Mouse (Mus musculus): ENCODE data around the gene Arv1. TPM values are rescaled to one million over a fixed set of nuclear protein-coding genes. Genes with fewer than 3 reads are reported as not detected.

Arv1 gene
- polyA plus RNA-seq (2016; fragmentation: Nextera tagmentation; extraction: Ambion mirVana), result 36.2 and 38.3 TPM in 2 replicates

GRCm38 (mm10) chr8:124721862-124722515, at the start of gene Arv1, which contains the start of gene Ttc13:
Arv1 (plus strand) TSS chr8:124722139.
Ttc13 (minus strand) TSS chr8:124721983.
- peak within 1 kb of the TSS; percentile 68 for H3K27ac ChIP-seq (replicated peaks)
- H3K36me3 ChIP-seq, result peaks cover 13% of the 10 kb centered on the region
- peaks cover 25% of the 10 kb centered on the region for H3K4me1 ChIP-seq
- no peaks in the 10 kb centered on the region for H3K27me3 ChIP-seq
- H3K9ac ChIP-seq (replicated peaks), result peak within 1 kb of the TSS; percentile 98
- peak; percentile 99 for ATAC-seq (ENCODE audit: low FRiP score, low read depth)
- no peaks in the 10 kb centered on the region for H3K9me3 ChIP-seq
- WGBS, result under 1% methylated on average over 56 of the region's 59 CpGs
- H3K4me2 ChIP-seq (replicated peaks), result peak within 1 kb of the TSS; percentile 93
- peak within 1 kb of the TSS; percentile 98 for H3K4me3 ChIP-seq

DNA sequence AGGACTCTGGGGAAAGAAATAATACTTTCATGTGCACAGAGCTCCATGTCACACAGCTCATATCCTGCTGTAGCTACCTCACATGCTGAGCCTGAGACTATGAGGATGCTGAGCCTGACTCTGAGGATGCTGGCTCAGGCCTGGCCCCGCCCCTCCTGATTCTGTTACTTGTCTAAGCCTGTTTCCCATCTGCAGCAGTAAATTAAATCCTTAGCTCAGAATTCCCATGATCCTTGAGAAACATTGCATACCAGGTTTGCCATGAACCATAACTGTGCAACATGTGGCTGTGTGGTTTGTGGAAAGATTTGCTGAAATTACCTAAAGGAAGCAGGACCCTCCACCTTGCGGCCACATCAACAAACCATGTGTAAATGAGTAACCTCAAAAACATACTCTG, 49.6 kb upstream of the Arv1 start:
- WGBS, result 97% methylated on average over 2 of the region's 2 CpGs
- no peak overlapping the region for H3K27ac ChIP-seq (replicated peaks)
- H3K4me3 ChIP-seq, result no peak overlapping the region
- H3K4me1 ChIP-seq, result no peaks in the 10 kb centered on the region
- ATAC-seq (ENCODE audit: low FRiP score, low read depth), result no peak
- no peaks in the 10 kb centered on the region for H3K9me3 ChIP-seq
- H3K36me3 ChIP-seq, result peaks cover 61% of the 10 kb centered on the region
- H3K4me2 ChIP-seq (replicated peaks), result no peak overlapping the region
- no peaks in the 10 kb centered on the region for H3K27me3 ChIP-seq
- H3K9ac ChIP-seq (replicated peaks), result no peak overlapping the region

- 99% methylated on average over 4 of the region's 4 CpGs for WGBS
- H3K9me3 ChIP-seq, result no peaks in the 10 kb centered on the region
- H3K4me1 ChIP-seq, result no peaks in the 10 kb centered on the region
- no peak for ATAC-seq (ENCODE audit: low FRiP score, low read depth)
- H3K4me3 ChIP-seq, result no peak overlapping the region
- no peak overlapping the region for H3K27ac ChIP-seq (replicated peaks)
- no peak overlapping the region for H3K9ac ChIP-seq (replicated peaks)
- peaks cover 84% of the 10 kb centered on the region for H3K36me3 ChIP-seq
- no peaks in the 10 kb centered on the region for H3K27me3 ChIP-seq
- no peak overlapping the region for H3K4me2 ChIP-seq (replicated peaks)
These were observed 45.3 kb upstream of the Arv1 start for GRCm38 (mm10) chr8:124676661-124677060.

GRCm38 (mm10) chr8:124677078-124677477, 44.9 kb upstream of the Arv1 start:
- Histone ChIP-seq H3K27ac (replicated peaks) (0 out of 2 replicates have a peak overlapping the region, but pooled peaks have one; percentile 35), H3K9me3 (no peaks in the 10 kb centered on the region), H3K27me3 (no peaks in the 10 kb centered on the region), H3K4me1 (no peaks in the 10 kb centered on the region), H3K4me2 (replicated peaks) (no peak overlapping the region), H3K4me3 (no peak overlapping the region), H3K9ac (replicated peaks) (peak overlapping the region; percentile 28; the same call in 1 of the 2 replicates), H3K36me3 (peaks cover 80% of the 10 kb centered on the region)
- WGBS, result 90% methylated on average over 7 of the region's 7 CpGs
- ATAC-seq (ENCODE audit: low FRiP score, low read depth), result no peak

GRCm38 (mm10) chr8:124677486-124677885, 44.5 kb upstream of the Arv1 start:
- 53% methylated on average over 12 of the region's 12 CpGs for WGBS
- H3K4me1 ChIP-seq, result no peaks in the 10 kb centered on the region
- peak; percentile 38; the same call in 1 of the 2 replicates for ATAC-seq (ENCODE audit: low FRiP score, low read depth)
- no peak overlapping the region for H3K4me3 ChIP-seq
- H3K27ac ChIP-seq (replicated peaks), result 0 out of 2 replicates have a peak overlapping the region, but pooled peaks have one; percentile 35
- peak overlapping the region; percentile 28; the same call in 1 of the 2 replicates for H3K9ac ChIP-seq (replicated peaks)
- H3K36me3 ChIP-seq, result peaks cover 77% of the 10 kb centered on the region
- H3K9me3 ChIP-seq, result no peaks in the 10 kb centered on the region
- H3K4me2 ChIP-seq (replicated peaks), result no peak overlapping the region
- H3K27me3 ChIP-seq, result no peaks in the 10 kb centered on the region

DNA sequence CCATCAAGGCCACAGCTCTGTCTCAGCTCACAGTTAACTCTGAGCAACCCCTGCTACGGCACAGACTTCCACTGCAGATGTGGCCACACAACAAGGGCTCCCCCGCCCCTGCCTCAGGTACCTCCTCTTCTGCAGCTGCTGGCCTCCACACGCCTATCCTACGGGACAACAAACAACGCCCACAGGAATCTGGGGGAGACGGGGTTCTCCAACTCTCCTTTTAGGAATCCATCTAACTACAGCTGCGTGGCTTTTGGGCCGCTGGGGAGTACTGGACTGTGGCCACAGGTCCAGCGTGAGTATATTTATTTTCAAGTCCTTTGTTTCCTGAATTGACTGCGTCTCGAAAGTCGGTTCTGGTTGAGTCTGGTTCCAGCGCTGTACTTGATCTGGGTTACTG, 43.7 kb upstream of the Arv1 start:
- no peak for ATAC-seq (ENCODE audit: low FRiP score, low read depth)
- 93% methylated on average over 13 of the region's 13 CpGs for WGBS
- Histone ChIP-seq H3K4me2 (replicated peaks) (no peak overlapping the region), H3K9me3 (no peaks in the 10 kb centered on the region), H3K9ac (replicated peaks) (no peak overlapping the region), H3K36me3 (peaks cover 77% of the 10 kb centered on the region), H3K4me3 (no peak overlapping the region), H3K4me1 (no peaks in the 10 kb centered on the region), H3K27ac (replicated peaks) (no peak overlapping the region), H3K27me3 (no peaks in the 10 kb centered on the region)

DNA sequence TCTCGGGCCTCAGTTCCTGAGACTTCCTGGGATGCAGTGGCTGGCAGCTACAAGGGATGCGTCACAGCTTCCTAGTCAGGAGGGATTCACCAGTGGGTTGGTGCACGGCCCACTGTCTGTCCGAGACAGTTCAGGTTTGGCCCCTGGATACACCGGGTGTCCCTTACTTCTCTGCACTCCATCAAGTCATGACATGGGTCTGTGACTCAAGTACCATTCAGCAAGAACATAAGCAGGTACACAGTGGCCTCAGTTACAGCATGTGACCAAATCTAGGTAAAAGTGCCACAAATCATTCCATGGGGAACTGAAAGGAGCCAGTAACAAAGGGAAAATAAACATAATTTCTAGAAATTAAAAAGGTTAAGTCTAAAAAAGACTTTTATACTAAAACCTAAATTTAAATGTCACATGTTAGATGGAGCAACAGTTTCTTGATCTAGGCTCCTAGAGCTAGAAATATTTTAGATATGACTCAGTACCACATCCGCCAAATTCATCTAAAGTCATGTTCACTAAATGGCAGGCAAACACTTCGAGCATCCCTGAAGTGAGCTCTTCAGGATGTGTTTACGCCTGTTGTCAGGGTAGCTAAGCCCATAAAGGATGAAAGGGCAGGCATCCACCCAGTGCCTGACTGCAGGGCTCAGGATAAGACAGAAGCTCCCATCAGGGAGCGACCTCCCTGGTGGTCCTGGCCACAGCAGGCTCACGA, 40.7 kb upstream of the Arv1 start:
- H3K4me2 ChIP-seq (replicated peaks), result no peak overlapping the region
- H3K27ac ChIP-seq (replicated peaks), result no peak overlapping the region
- ATAC-seq (ENCODE audit: low FRiP score, low read depth), result no peak
- H3K27me3 ChIP-seq, result no peaks in the 10 kb centered on the region
- no peak overlapping the region for H3K9ac ChIP-seq (replicated peaks)
- H3K9me3 ChIP-seq, result no peaks in the 10 kb centered on the region
- H3K36me3 ChIP-seq, result peaks cover 77% of the 10 kb centered on the region
- H3K4me3 ChIP-seq, result no peak overlapping the region
- 62% methylated on average over 10 of the region's 10 CpGs for WGBS
- H3K4me1 ChIP-seq, result no peaks in the 10 kb centered on the region

DNA sequence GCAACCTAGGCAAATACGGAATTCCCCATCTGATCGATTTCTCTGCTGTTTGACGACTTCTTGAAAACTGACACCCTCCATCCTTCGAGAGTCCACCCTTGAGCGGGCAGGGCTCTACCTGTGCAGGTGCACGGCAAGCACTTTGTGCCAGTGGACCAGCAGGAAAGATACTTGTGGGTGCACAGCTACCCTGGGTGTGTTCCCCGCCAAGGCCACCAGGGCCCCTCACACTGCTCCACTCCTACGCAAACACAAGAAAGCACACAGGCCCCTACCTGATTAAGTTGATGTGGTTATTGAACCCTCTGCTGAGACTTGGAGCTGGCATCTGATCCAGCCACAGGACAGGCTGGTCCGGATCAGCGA, 40.2 kb upstream of the Arv1 start:
- Histone ChIP-seq H3K4me3 (no peak overlapping the region), H3K27ac (replicated peaks) (no peak overlapping the region), H3K9me3 (no peaks in the 10 kb centered on the region), H3K27me3 (no peaks in the 10 kb centered on the region), H3K4me2 (replicated peaks) (no peak overlapping the region), H3K36me3 (peaks cover 77% of the 10 kb centered on the region), H3K4me1 (no peaks in the 10 kb centered on the region), H3K9ac (replicated peaks) (no peak overlapping the region)
- no peak for ATAC-seq (ENCODE audit: low FRiP score, low read depth)
- WGBS, result 44% methylated on average over 10 of the region's 10 CpGs

GRCm38 (mm10) chr8:124682218-124682617, 39.7 kb upstream of the Arv1 start:
- no peak overlapping the region for H3K27ac ChIP-seq (replicated peaks)
- no peaks in the 10 kb centered on the region for H3K9me3 ChIP-seq
- H3K4me2 ChIP-seq (replicated peaks), result no peak overlapping the region
- H3K9ac ChIP-seq (replicated peaks), result no peak overlapping the region
- H3K27me3 ChIP-seq, result no peaks in the 10 kb centered on the region
- H3K4me3 ChIP-seq, result no peak overlapping the region
- 76% methylated on average over 10 of the region's 10 CpGs for WGBS
- ATAC-seq (ENCODE audit: low FRiP score, low read depth), result no peak
- no peaks in the 10 kb centered on the region for H3K4me1 ChIP-seq
- peaks cover 74% of the 10 kb centered on the region for H3K36me3 ChIP-seq

DNA sequence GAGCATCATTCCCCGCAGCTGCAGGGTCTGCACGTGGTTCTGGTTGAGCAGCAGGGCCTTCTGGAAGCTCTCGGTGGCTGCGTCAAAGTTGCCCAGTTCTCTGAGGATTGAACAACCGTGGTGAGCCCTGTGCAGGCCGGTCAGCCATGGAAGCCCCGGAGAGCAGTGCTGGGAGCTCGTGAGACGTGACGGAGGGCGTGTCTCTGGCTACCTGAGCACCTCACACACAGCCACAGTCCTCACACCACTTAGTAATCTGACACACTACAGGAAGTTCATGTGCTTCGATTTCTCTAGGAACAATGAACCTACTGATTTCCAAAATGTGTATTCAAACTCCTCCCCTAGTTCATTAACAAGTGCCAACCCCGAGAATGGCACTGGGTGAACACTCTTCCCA, 33.0 kb upstream of the Arv1 start:
- H3K27me3 ChIP-seq, result no peaks in the 10 kb centered on the region
- peaks cover 69% of the 10 kb centered on the region for H3K36me3 ChIP-seq
- H3K4me3 ChIP-seq, result no peak overlapping the region
- 95% methylated on average over 13 of the region's 13 CpGs for WGBS
- ATAC-seq (ENCODE audit: low FRiP score, low read depth), result no peak
- H3K4me2 ChIP-seq (replicated peaks), result no peak overlapping the region
- no peak overlapping the region for H3K9ac ChIP-seq (replicated peaks)
- no peaks in the 10 kb centered on the region for H3K9me3 ChIP-seq
- H3K4me1 ChIP-seq, result no peaks in the 10 kb centered on the region
- no peak overlapping the region for H3K27ac ChIP-seq (replicated peaks)

DNA sequence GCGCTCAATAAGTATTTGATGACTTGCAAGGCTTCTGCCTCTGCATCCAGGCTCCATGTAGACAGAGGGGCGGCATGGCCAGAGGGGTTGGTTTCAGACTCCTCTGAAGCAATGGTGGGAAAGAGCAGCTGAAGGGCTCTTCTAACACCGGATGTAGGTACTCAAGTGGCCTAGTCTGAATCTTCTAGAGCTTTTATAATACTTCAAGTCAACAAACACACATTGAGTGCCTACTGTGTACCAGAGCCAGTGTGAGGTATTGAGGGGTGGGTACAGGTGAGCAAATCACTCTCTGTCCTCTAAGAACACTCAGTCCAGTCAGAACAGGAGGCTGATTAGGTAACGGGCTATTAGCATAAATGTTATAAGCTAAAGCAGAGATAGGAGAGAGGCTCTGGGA, 30.2 kb upstream of the Arv1 start:
- H3K27ac ChIP-seq (replicated peaks), result no peak overlapping the region
- peaks cover 64% of the 10 kb centered on the region for H3K36me3 ChIP-seq
- H3K4me1 ChIP-seq, result no peaks in the 10 kb centered on the region
- no peaks in the 10 kb centered on the region for H3K27me3 ChIP-seq
- no peak overlapping the region for H3K4me2 ChIP-seq (replicated peaks)
- no peak for ATAC-seq (ENCODE audit: low FRiP score, low read depth)
- WGBS, result 94% methylated on average over 4 of the region's 4 CpGs
- H3K9ac ChIP-seq (replicated peaks), result no peak overlapping the region
- H3K9me3 ChIP-seq, result no peaks in the 10 kb centered on the region
- H3K4me3 ChIP-seq, result no peak overlapping the region

DNA sequence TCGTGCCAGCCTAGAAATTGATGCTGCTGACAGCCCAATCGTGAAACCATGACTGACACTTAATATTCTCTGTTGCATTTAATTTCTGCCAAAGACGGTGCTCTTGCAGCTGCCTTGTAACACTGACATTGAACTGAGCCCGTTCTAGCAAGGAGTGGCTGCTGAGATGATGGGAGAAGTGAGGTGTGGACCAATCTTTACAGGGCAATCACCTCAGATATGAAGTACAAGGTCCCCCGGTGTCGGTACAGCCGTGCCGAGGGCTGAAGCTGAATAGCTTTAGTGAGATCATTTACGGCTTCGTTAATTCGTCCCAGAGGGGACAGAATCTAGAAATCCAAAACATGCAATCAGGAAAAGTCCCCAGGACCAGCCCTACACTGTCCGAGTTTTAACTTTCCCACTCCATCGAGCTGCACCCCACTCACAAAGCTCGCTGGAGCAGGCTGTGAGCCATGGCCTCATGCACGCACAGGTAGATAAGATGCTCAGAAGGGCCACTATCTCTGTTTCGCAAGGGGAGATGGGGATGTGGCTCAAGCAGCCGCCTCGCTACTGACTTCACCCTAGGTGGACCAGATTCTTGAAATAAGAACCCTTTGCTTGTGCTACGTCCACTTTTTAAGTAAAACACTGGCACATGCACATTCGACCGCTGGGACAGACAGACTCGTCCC, 26.4 kb upstream of the Arv1 start:
- no peak overlapping the region for H3K4me2 ChIP-seq (replicated peaks)
- H3K27me3 ChIP-seq, result no peaks in the 10 kb centered on the region
- H3K36me3 ChIP-seq, result peaks cover 73% of the 10 kb centered on the region
- WGBS, result 94% methylated on average over 22 of the region's 22 CpGs
- no peaks in the 10 kb centered on the region for H3K4me1 ChIP-seq
- no peaks in the 10 kb centered on the region for H3K9me3 ChIP-seq
- no peak overlapping the region for H3K27ac ChIP-seq (replicated peaks)
- H3K4me3 ChIP-seq, result no peak overlapping the region
- H3K9ac ChIP-seq (replicated peaks), result no peak overlapping the region
- no peak for ATAC-seq (ENCODE audit: low FRiP score, low read depth)

Measured in midbrain, embryonic 12.5 days (tissue).